Mouse (Mus musculus) heart, adult 2 months (tissue): ENCODE measurements around the gene Crip3.

Experiments
- CTCF ChIP-seq: fragments of 200-600 bp; IDR thresholded peaks from 2 replicates; pipeline ENCODE4 v1.8.1; 2022; ENCODE audit warnings: antibody characterized with exemption, mild to moderate bottlenecking, moderate library complexity
- EP300 ChIP-seq: fragments of 200-500 bp; IDR thresholded peaks from 2 replicates; pipeline ENCODE4 v1.6.1; 2011; ENCODE audit warnings: low read depth, low read length, control low read depth; ENCODE audit not compliant: insufficient read depth
- POLR2A ChIP-seq: fragments of 200-500 bp; IDR thresholded peaks from 2 replicates; pipeline ENCODE4 v1.6.1; 2011; ENCODE audit warnings: mild to moderate bottlenecking, low read depth, low read length, control low read depth; ENCODE audit not compliant: insufficient read depth

DNA sequence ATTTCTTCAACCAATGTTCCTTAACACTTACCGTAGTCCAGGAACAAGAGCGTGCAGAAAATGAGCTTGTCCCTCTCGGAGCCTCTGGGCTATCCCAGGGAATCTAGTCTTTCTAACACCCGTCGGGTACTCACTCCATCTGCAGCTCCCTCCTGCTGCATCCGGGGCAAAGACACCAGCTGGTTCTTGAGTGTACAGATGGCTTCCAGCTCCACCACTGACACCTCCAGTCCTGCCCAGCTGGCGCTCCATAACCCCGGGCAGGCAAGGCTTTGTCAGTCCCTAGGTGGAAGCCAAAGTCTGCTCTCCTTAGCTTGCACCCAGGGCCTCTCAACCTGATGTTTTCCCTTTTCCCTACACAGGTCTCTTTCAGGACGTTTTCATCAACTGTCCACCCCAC is 39.1 kb downstream of the Crip3 start:
- no peak for TF ChIP-seq EP300
- TF ChIP-seq POLR2A: no peak
- no peak for TF ChIP-seq CTCF
